23 mouse cellular contexts compared by ENCODE assay signal in the genomic region with DNA sequence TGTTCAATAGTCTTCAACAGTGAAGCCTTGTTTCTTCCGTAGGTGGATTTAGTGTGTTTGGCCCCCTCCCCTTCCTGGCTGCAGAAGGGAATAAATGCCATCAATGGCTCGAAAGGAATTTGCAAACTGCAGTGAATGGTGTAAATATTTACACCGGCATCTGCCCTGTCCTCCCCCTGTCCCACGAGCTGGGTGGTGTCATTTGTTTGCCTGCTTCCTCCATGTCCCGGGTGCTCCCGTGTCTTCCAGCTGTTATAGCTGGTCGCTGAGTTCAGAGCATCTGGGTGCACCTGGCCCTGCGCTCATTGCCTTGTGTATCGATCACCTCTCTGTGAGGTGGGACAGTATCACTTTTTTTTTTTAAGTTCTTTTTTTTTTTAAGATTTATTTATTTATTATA.
"Had no signal": no experiment of that assay in that cellular context is flagged by ENCODE, and none has a peak within 500 bp of the region (broad histone marks: within the 10 kb centered on the region; RNA-seq: fewer than 3 reads in every experiment).

No protein-coding gene starts in this region.

- DNase-seq: forebrain, postnatal 0 days; gastrocnemius, postnatal 14 days; gastrocnemius, postnatal 36 days; heart, adult 11 months; heart, adult 2 months; heart, postnatal 14 days; heart, postnatal 36 days; kidney, adult 11 months; kidney, adult 2 months; kidney, postnatal 14 days; kidney, postnatal 36 days; layer of hippocampus, adult 9-11 months; layer of hippocampus, postnatal 36 days; left cerebral cortex, postnatal 4 days had no signal

- H3K27ac ChIP-seq: forebrain, embryonic 15.5 days; heart, adult 2 months; heart, embryonic 13.5 days; heart, embryonic 15.5 days; hindbrain, embryonic 13.5 days; hindbrain, embryonic 15.5 days; hindbrain, postnatal 0 days; limb, embryonic 12.5 days; liver, embryonic 12.5 days had no signal

- H3K36me3 ChIP-seq: forebrain, embryonic 15.5 days; heart, embryonic 13.5 days; heart, embryonic 15.5 days; hindbrain, embryonic 13.5 days; hindbrain, embryonic 15.5 days; limb, embryonic 12.5 days; liver, embryonic 12.5 days had no signal

- H3K4me3 ChIP-seq: forebrain, embryonic 15.5 days; heart, adult 2 months; heart, embryonic 13.5 days; heart, embryonic 15.5 days; hindbrain, embryonic 13.5 days; hindbrain, embryonic 15.5 days; limb, embryonic 12.5 days; liver, embryonic 12.5 days had no signal

- H3K9me3 ChIP-seq: forebrain, embryonic 15.5 days; heart, embryonic 13.5 days; heart, embryonic 15.5 days; hindbrain, embryonic 13.5 days; hindbrain, embryonic 15.5 days; limb, embryonic 12.5 days; liver, embryonic 12.5 days had no signal

- H3K27me3 ChIP-seq: forebrain, embryonic 15.5 days; hindbrain, embryonic 13.5 days; hindbrain, embryonic 15.5 days; limb, embryonic 12.5 days; liver, embryonic 12.5 days had no signal

- H3K9ac ChIP-seq: forebrain, embryonic 15.5 days; forebrain, postnatal 0 days; heart, embryonic 13.5 days; heart, embryonic 15.5 days; hindbrain, embryonic 13.5 days; hindbrain, embryonic 15.5 days; limb, embryonic 12.5 days; liver, embryonic 12.5 days had no signal

- H3K4me2 ChIP-seq: forebrain, embryonic 15.5 days; heart, embryonic 11.5 days; heart, embryonic 13.5 days; heart, embryonic 15.5 days; hindbrain, embryonic 13.5 days; hindbrain, embryonic 15.5 days; limb, embryonic 12.5 days; liver, embryonic 12.5 days had no signal

- ATAC-seq: forebrain, embryonic 15.5 days; forebrain, postnatal 0 days; hindbrain, postnatal 0 days; liver, embryonic 12.5 days had no signal

- H3K4me1 ChIP-seq: forebrain, embryonic 15.5 days; heart, embryonic 13.5 days; heart, embryonic 15.5 days; hindbrain, embryonic 13.5 days; hindbrain, embryonic 15.5 days; limb, embryonic 12.5 days; liver, embryonic 12.5 days had no signal
